Mouse (Mus musculus) small intestine, adult 2 months (tissue): Measurements from ENCODE around the gene Alkal2.

Experiments
- CTCF ChIP-seq: fragments of 200-500 bp; IDR thresholded peaks from 2 replicates; pipeline ENCODE4 v1.5.1; 2012; ENCODE audit warnings: low read depth, mild to moderate bottlenecking, control low read depth, inconsistent platforms, low read length, moderate library complexity, mixed read lengths; ENCODE audit not compliant: insufficient replicate concordance, insufficient read length; ENCODE audit errors: extremely low read depth
- POLR2A ChIP-seq: fragments of 200-500 bp; IDR thresholded peaks from 2 replicates; pipeline ENCODE4 v1.6.1; 2012; ENCODE audit warnings: low read depth, mild to moderate bottlenecking, control low read depth, inconsistent platforms, low read length, moderate library complexity

DNA sequence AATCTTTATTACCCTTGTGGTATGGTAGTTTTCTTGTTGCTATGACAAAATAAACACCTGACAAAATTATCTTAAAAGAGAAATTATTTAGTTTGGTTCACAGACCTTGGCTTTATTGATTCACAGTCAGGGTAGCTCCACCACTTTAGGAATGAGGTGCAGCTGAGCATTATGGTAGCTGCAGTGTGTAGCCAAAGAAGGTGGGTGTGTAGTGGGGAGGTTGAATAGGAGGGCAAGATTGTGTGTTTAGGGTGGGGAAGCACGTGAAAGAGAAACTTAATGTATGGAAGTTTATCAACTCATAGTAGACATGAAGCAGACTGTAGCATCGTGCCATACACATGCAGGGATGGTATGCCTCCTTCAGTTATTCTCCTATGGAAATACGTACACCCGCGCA lies 27.9 kb upstream of the Alkal2 start:
- TF ChIP-seq CTCF = no peak
- TF ChIP-seq POLR2A = no peak
